Mouse (Mus musculus): ENCODE data around the gene Nrxn3. TPM values are rescaled to one million over a fixed set of nuclear protein-coding genes. Genes with fewer than 3 reads are reported as not detected.

Nrxn3 gene
- polyA plus RNA-seq, 1 experiment from 2014 or later: 53.1 TPM

DNA sequence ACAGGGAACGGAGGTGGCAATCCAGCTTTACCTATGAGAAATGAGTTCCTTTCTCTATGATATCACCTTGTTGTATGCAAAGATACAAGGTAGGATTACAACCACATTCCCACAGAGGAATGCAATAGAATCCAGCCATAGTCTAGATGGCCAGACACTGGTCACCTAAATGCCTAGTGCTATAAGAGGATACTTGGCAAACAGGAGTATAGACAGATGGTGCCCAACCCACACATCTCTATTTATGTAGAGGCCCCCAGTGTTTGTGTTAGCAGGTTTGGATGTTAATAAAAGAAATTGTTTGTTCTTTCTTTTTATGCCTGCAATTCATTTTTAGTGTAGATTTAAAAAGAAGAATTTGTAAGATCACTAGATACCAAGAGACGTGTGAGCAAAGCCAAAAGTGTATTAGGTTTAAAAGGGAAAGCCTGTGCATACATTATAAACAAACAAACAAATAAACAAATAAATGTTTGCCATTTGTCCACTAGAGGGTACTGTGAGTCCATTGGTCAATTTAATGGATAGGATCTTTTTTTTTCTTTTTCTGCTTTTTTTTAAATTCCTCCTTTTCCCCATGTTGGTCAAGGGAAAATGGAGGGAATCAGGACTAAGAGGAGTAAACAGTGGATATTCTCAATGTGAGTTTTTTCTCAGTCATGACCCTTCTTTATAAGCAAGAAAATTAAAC, 832.2 kb downstream of the Nrxn3 start:
- Histone ChIP-seq H3K4me1 (no peaks in the 10 kb centered on the region), H3K36me3 (no peaks in the 10 kb centered on the region), H3K9me3 (replicated peaks) (no peaks in the 10 kb centered on the region), H3K4me3 (no peak overlapping the region), H3K9ac (no peak overlapping the region), H3K27me3 (no peaks in the 10 kb centered on the region), H3K4me2 (replicated peaks) (no peak overlapping the region), H3K27ac (no peak overlapping the region)
- 72% methylated on average over 2 of the region's 2 CpGs for WGBS
- ATAC-seq (ENCODE audit: low FRiP score): no peak

DNA sequence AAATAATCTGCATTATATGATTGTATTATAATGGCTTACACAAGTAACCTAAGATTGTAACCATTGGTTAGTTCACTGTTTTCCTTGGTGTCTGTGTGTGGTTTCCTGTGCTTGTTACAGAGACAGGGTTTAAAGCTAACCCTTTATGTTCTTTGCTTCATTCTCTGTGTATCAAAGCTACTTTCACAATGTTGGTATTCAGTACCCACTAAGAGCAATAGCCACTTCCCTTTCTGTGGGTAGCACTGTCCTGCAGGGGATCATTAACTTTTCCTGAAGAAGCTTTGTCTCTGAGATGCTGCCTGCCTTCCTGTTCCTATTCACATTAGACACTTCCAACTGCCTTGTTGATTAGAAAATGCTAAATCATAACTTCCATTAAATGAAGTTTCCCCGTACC, 836.2 kb downstream of the Nrxn3 start:
- Histone ChIP-seq H3K9me3 (replicated peaks) (no peaks in the 10 kb centered on the region), H3K4me3 (no peak overlapping the region), H3K27ac (no peak overlapping the region), H3K9ac (no peak overlapping the region), H3K27me3 (no peaks in the 10 kb centered on the region), H3K4me1 (no peaks in the 10 kb centered on the region), H3K4me2 (replicated peaks) (no peak overlapping the region), H3K36me3 (no peaks in the 10 kb centered on the region)
- ATAC-seq (ENCODE audit: low FRiP score): no peak
- WGBS: 89% methylated on average over 1 of the region's 1 CpGs

DNA sequence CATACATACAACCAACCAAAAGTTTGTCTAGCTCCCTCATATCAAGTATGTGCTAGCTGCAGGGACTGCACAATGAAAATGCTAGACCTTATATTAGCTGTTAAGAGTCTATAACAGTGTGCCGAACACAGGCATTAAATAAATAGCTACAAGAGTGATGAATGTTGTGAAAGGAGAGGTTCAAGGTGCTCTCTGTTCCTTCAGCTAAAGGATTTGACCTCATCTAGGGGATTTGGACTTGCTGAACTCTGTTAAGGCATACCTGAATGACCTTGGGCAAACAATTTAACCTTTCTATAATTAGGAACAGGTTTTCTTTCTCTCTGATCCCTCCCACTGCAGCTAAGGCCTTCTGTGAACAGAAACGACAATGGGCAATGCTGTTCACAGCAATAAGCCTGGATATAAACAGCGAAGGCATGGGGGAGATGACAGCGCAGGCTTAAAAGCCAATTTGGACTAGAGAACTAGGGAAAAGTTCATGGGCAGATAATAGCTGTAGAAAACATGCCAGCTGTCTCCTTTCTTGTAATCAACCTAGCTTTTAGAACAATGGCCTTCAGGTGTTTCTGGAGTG, 839.4 kb downstream of the Nrxn3 start:
- Histone ChIP-seq H3K4me3 (no peak overlapping the region), H3K9me3 (replicated peaks) (no peaks in the 10 kb centered on the region), H3K36me3 (no peaks in the 10 kb centered on the region), H3K4me1 (no peaks in the 10 kb centered on the region), H3K27ac (no peak overlapping the region), H3K9ac (no peak overlapping the region), H3K27me3 (no peaks in the 10 kb centered on the region), H3K4me2 (replicated peaks) (no peak overlapping the region)
- 74% methylated on average over 4 of the region's 4 CpGs for WGBS
- ATAC-seq (ENCODE audit: low FRiP score): no peak

DNA sequence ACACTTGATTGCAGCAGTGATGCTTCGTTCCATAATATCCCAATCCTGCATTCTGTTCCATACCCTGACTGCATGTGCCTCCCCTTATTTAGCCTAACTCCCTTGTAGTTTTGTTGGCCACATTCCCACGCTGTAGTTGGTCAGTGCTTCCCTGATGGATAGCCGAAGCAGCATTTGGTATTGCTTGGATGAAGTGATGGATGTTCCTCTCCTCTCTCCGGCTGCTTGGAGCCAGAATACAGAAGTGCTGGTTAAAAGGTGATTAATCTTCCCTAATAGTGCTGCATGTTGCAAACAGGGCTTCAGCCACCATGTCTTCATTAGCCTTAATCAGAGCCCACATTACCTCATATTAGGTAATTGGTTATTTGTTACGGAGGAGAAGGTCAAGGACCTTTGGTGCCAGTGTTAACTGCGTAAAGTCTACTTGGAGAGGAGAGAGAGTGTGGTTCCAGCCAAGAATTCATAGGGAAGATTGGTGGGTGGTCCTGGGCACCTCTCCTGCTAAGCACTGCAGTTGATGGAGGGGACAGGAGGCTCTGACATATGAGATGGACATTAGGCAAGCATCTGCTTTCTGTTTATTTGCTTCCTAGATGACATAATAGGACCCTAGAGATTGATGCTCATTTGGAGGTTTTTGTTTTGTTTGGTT, 846.2 kb downstream of the Nrxn3 start:
- Histone ChIP-seq H3K4me2 (replicated peaks) (no peak overlapping the region), H3K4me3 (no peak overlapping the region), H3K9ac (no peak overlapping the region), H3K36me3 (no peaks in the 10 kb centered on the region), H3K27ac (no peak overlapping the region), H3K27me3 (no peaks in the 10 kb centered on the region), H3K4me1 (0 out of 2 replicates have a peak, but pooled peaks cover 2% of the 10 kb centered on the region), H3K9me3 (replicated peaks) (no peaks in the 10 kb centered on the region)
- 54% methylated on average over 6 of the region's 6 CpGs for WGBS
- peak; percentile 56; the same call in 1 of the 2 replicates for ATAC-seq (ENCODE audit: low FRiP score)

DNA sequence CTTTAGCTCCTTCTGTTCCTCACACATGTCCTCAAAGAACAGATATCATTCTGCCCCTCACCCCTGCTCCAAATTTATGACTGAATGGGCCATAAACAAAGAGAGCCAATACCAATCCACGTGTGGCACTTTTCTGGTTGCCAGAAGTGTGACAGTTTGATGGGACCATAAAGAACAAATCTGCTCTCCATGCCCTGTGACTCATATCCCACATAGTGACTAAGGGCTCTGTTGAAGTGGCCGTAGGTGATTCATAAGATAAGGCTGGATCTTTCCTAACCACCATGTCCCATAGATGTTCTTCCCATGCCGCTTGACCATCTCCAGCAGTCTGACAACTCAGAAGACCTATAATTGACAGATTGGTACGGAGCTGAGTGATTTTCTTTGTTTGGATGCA, 869.8 kb downstream of the Nrxn3 start:
- ATAC-seq (ENCODE audit: low FRiP score): no peak
- no peaks in the 10 kb centered on the region for H3K4me1 ChIP-seq
- no peak overlapping the region for H3K27ac ChIP-seq
- WGBS: 85% methylated on average over 4 of the region's 4 CpGs
- no peaks in the 10 kb centered on the region for H3K27me3 ChIP-seq
- no peaks in the 10 kb centered on the region for H3K9me3 ChIP-seq (replicated peaks)
- H3K4me3 ChIP-seq: no peak overlapping the region
- H3K4me2 ChIP-seq (replicated peaks): no peak overlapping the region
- H3K9ac ChIP-seq: no peak overlapping the region
- no peaks in the 10 kb centered on the region for H3K36me3 ChIP-seq

DNA sequence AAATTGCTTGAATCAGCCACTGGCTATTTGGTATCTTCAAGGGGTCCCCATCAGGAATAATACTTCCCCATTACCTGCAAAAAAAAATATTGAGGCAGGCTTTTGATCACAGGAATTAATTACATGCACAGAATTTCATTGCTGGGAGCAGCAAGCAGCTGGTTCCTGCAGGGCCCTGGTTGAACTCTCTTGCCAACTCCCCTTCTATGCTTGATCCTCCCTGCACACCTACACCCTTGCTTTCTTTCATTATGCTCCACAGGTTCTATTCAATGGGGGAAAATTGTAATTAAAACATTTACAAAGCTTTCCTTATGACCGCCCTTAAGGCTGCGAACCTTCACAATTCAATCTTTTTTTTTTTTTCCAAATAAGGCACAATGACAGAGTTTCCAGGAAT, 891.0 kb downstream of the Nrxn3 start:
- ATAC-seq (ENCODE audit: low FRiP score): no peak
- H3K36me3 ChIP-seq: no peaks in the 10 kb centered on the region
- H3K4me2 ChIP-seq (replicated peaks): no peak overlapping the region
- H3K4me1 ChIP-seq: 0 out of 2 replicates have a peak, but pooled peaks cover 5% of the 10 kb centered on the region
- no peaks in the 10 kb centered on the region for H3K27me3 ChIP-seq
- H3K9me3 ChIP-seq (replicated peaks): no peaks in the 10 kb centered on the region
- H3K4me3 ChIP-seq: no peak overlapping the region
- H3K27ac ChIP-seq: no peak overlapping the region
- WGBS: 52% methylated on average over 2 of the region's 2 CpGs
- no peak overlapping the region for H3K9ac ChIP-seq

DNA sequence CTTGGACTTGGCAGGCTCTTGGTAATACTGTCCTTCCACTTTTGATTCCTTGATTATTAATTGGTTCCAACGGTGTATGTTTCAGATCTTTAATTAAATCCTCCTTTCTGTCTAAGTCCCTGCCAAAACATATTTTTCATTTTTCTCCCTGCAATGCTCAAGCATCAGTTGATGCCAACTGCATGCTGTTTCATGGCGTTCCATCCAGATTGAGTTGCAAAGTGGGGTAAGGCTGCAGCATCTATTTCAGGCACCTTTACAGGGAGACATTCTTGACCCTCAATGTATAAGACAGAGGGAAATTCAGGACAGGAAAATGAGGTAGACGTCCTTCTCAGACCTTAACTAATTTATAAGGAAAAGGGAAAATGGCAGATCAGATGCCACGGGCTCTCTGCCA, 903.1 kb downstream of the Nrxn3 start:
- Histone ChIP-seq H3K9ac (no peak overlapping the region), H3K27me3 (no peaks in the 10 kb centered on the region), H3K36me3 (no peaks in the 10 kb centered on the region), H3K9me3 (replicated peaks) (no peaks in the 10 kb centered on the region), H3K4me1 (no peaks in the 10 kb centered on the region), H3K4me3 (no peak overlapping the region), H3K4me2 (replicated peaks) (no peak overlapping the region), H3K27ac (no peak overlapping the region)
- ATAC-seq (ENCODE audit: low FRiP score): no peak
- WGBS: 86% methylated on average over 4 of the region's 4 CpGs

DNA sequence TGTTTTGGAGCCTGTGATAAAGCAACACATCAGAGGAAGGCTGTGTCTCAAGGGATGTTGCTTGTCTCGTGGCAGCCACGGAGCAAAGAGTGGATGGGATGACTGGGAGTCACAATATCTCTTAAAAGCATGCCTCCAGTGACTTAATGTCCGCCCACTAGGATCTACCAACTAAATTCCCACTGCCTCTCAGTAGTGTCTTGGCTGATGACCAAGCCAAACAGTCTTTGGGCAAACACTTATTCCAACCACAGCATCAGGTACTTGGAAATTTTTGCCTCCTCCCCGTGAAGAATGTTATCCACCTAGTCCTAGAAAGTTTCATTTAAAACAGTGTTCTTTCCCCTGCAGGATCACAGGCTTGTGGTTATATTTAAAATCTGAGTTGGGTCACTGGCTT, 917.4 kb downstream of the Nrxn3 start:
- Histone ChIP-seq H3K27me3 (no peaks in the 10 kb centered on the region), H3K27ac (no peak overlapping the region), H3K4me1 (no peaks in the 10 kb centered on the region), H3K9me3 (replicated peaks) (no peaks in the 10 kb centered on the region), H3K4me3 (no peak overlapping the region), H3K4me2 (replicated peaks) (no peak overlapping the region), H3K36me3 (no peaks in the 10 kb centered on the region), H3K9ac (no peak overlapping the region)
- WGBS: 77% methylated on average over 4 of the region's 4 CpGs
- ATAC-seq (ENCODE audit: low FRiP score): no peak

DNA sequence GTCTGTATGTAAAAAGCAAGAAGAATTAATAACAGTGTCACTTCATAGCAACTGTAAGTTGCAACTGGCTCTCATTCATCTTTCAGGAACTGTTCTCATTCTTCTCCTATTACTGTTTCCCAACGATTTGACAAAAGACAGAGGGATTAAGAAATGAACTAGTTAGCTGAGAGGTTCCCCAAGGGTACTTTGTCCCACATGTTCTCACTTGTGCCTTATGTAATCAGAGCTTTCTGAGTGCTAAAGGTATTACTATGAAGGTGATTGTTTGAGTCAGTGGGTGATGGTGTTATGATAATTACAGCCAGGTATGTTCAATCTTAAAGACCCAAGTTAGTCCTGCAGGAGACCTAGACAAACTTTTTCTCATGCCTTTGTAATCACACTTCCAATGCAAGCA, 918.8 kb downstream of the Nrxn3 start:
- no peaks in the 10 kb centered on the region for H3K36me3 ChIP-seq
- H3K9me3 ChIP-seq (replicated peaks): no peaks in the 10 kb centered on the region
- no peak overlapping the region for H3K4me2 ChIP-seq (replicated peaks)
- no peak overlapping the region for H3K9ac ChIP-seq
- no peak overlapping the region for H3K27ac ChIP-seq
- no peaks in the 10 kb centered on the region for H3K4me1 ChIP-seq
- H3K4me3 ChIP-seq: no peak overlapping the region
- WGBS: 17% methylated on average over 1 of the region's 1 CpGs
- H3K27me3 ChIP-seq: no peaks in the 10 kb centered on the region
- no peak for ATAC-seq (ENCODE audit: low FRiP score)

DNA sequence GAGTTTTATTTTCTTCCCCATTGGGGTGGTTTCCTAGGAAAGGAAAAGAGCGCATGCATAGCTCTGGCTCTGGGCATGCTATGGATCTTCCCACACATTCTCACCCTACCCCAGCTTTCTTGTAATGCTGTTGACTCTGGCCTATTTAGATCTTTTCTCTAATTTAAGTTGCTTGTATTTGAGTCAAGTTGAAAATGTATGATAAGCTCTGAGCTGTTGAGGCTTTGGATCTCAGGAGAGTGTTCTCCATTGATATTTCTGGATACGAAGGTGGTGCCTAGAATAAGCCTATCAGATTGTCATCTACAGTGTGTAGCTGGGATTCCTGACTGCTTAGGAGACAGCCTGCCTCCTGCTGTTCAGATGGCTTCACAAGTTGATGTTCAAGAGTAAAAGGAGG, 930.5 kb downstream of the Nrxn3 start:
- H3K27me3 ChIP-seq: no peaks in the 10 kb centered on the region
- no peak for ATAC-seq (ENCODE audit: low FRiP score)
- no peak overlapping the region for H3K4me2 ChIP-seq (replicated peaks)
- WGBS: 87% methylated on average over 2 of the region's 2 CpGs
- H3K36me3 ChIP-seq: no peaks in the 10 kb centered on the region
- H3K9ac ChIP-seq: no peak overlapping the region
- no peak overlapping the region for H3K4me3 ChIP-seq
- H3K4me1 ChIP-seq: no peaks in the 10 kb centered on the region
- no peaks in the 10 kb centered on the region for H3K9me3 ChIP-seq (replicated peaks)
- H3K27ac ChIP-seq: no peak overlapping the region

DNA sequence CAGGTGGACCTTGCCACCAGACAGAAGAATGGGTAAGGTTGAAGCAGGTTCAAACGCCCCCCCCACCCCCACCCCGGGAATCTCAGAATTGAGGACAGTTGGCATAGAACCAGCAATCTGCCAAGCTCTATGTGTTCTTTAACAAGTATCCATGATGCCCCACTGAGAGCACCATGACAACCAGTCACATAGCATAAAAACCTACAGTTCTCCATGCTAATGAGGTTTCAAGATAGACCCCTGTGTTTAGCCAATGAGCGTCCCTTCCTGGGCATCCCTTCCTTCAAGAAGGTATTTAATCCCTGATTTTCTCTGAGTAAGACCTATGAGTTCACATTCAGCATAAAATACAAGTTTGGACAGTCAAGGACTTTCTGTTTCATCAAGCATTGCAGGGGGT, 938.5 kb downstream of the Nrxn3 start:
- no peak overlapping the region for H3K27ac ChIP-seq
- WGBS: 40% methylated on average over 3 of the region's 3 CpGs
- no peak overlapping the region for H3K4me2 ChIP-seq (replicated peaks)

DNA sequence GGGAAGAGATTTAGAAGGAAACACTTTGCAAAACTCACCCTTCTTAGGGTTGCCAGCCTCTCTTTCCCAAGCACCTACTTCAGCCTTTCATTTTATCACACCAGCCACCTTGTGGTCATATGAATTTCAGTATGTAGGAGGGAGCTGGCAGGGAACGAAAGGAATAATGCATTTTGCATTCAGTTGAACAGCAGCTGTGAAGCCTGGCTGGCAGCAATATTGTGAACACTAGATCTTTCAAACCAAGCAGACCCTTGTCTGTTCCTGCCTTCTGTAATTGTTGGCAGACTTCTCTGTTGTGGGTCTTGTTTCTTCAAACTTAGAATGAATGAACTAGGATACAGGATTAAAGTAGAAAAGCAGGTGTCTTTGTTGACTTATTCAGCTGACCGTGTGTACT, 946.2 kb downstream of the Nrxn3 start:
- Histone ChIP-seq H3K9ac (no peak overlapping the region), H3K27ac (no peak overlapping the region), H3K27me3 (no peaks in the 10 kb centered on the region), H3K9me3 (replicated peaks) (no peaks in the 10 kb centered on the region), H3K36me3 (no peaks in the 10 kb centered on the region), H3K4me3 (no peak overlapping the region), H3K4me1 (no peaks in the 10 kb centered on the region), H3K4me2 (replicated peaks) (no peak overlapping the region)
- no peak for ATAC-seq (ENCODE audit: low FRiP score)
- 65% methylated on average over 2 of the region's 2 CpGs for WGBS

More for the DNA sequence above, 938.5 kb downstream of the Nrxn3 start:
- Histone ChIP-seq H3K9ac (no peak overlapping the region), H3K36me3 (no peaks in the 10 kb centered on the region), H3K4me1 (no peaks in the 10 kb centered on the region), H3K4me3 (no peak overlapping the region), H3K9me3 (replicated peaks) (no peaks in the 10 kb centered on the region), H3K27me3 (no peaks in the 10 kb centered on the region)
- peak; percentile 78 for ATAC-seq (ENCODE audit: low FRiP score)

DNA sequence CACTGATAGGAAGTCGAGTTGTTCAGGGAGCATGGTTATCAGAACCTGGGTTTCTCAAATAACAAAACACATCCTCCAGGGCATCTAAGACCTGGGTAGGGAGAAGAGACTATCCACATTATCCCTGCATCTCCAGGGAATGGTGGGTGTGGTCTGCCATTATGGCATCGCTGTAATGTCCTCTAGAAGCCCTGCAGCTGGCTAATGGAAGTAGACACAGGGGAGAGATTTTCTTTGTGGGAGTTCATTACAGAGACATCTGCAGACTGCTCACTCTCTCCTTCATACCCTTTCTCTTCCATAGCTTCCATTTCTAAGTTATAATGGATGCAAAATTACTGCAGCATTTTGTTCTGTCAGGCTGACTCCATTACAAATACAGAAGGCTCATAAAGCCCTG, 950.1 kb downstream of the Nrxn3 start:
- H3K4me3 ChIP-seq: no peak overlapping the region
- no peaks in the 10 kb centered on the region for H3K27me3 ChIP-seq
- no peak overlapping the region for H3K4me2 ChIP-seq (replicated peaks)
- H3K9me3 ChIP-seq (replicated peaks): no peaks in the 10 kb centered on the region
- 56% methylated on average over 2 of the region's 2 CpGs for WGBS
- H3K27ac ChIP-seq: no peak overlapping the region
- ATAC-seq (ENCODE audit: low FRiP score): no peak
- H3K9ac ChIP-seq: no peak overlapping the region
- peaks cover 5% of the 10 kb centered on the region; the same call in 1 of the 2 replicates for H3K4me1 ChIP-seq
- H3K36me3 ChIP-seq: no peaks in the 10 kb centered on the region

Measured in hindbrain, embryonic 12.5 days (tissue).